8 mouse cellular contexts compared by ENCODE assay signal in the genomic region with DNA sequence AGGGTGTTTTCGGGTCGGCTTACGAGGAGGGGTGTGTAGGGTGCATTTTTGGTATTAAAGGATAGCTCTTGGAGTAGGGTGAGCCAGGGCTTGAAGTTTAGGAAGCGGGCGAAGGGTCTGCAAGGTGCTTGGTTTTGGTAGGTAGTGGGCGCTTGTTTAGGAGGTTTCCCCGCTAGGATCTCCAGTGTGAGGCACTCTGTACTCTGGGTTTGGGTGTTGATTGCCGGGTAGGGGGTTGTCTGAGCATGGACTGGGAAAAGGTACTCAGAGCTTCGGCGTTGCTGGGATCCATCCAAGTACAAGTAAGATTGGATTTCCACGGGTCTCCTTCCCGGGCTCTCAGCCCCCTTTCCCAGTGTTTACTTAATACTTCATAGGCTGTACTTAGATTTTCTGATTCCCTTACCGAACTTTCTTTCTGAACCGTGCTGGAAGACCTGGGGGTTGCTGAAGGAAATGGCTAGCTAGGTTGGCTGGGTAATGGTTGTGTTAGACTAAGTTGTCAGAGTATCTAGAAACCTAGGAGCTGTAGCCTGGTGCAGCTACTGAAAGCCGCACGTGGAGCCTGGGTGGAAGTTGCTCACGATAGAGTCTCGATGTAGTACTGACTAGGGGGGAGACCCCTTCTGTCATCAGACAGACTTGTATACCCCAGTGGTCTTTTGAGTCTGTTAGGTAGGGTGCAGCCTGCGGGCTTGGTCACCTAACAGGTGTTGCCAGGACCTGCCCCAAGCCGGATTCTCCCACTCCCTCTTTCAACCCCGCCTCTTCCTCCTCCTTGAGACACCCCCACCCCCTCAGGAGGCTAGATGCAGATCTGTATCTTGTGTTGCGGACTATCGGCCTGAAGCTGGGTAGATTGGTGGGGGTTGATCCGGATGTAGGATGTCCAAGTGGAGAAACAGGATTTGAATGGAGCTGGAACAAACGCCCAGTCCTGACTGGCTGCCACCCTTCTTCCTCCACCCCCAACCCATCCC. TPM values are rescaled to one million over a fixed set of nuclear protein-coding genes. Genes with fewer than 3 reads are reported as not detected.
DNase-seq lines count a peak whose midpoint lies in the region; ATAC-seq and TF ChIP-seq lines count a peak whose summit lies in the region.

No protein-coding gene starts in this region.

- TF ChIP-seq CTCF in olfactory bulb, adult 2 months (IDR thresholded peaks at IDR 0.05; ENCODE audit: insufficient read depth, low read depth, low read length), result no peak

- H3K4me1 ChIP-seq in embryonic facial prominence, embryonic 10.5 days, result peaks cover 47% of the 10 kb centered on the region
- H3K4me1 ChIP-seq in hindbrain, embryonic 14.5 days (replicated peaks; ENCODE audit: control insufficient read depth, insufficient read depth, low read length), result peaks cover 16% of the 10 kb centered on the region
- H3K4me1 ChIP-seq in liver, embryonic 13.5 days (replicated peaks), result peaks cover 21% of the 10 kb centered on the region
- peaks cover 69% of the 10 kb centered on the region for H3K4me1 ChIP-seq in olfactory bulb, adult 2 months (ENCODE audit: control insufficient read depth, insufficient read depth, low read length)

- peak; percentile 49 to 62 for DNase-seq in heart, adult 18-20 months
- no peak for DNase-seq in heart, postnatal 4 days
- peak; percentile 18 for DNase-seq in embryonic facial prominence, embryonic 10.5 days (ENCODE audit: low spot score)
- no peak for DNase-seq in hindbrain, embryonic 14.5 days (ENCODE audit: low spot score)
- DNase-seq in liver, embryonic 13.5 days, result no peak
- DNase-seq in layer of hippocampus, postnatal 10 days (ENCODE audit: low spot score in 2 of 2), result no peak

- no peak for TF ChIP-seq POLR2A in olfactory bulb, adult 2 months (IDR thresholded peaks at IDR 0.05; ENCODE audit: insufficient read depth, low read depth, low read length)

- H3K27me3 ChIP-seq in embryonic facial prominence, embryonic 10.5 days (replicated peaks; ENCODE audit: low read depth, poor library complexity, severe bottlenecking), result peaks cover 50% of the 10 kb centered on the region
- peaks cover 25% of the 10 kb centered on the region for H3K27me3 ChIP-seq in hindbrain, embryonic 14.5 days (ENCODE audit: control insufficient read depth, insufficient read depth, low read length)
- H3K27me3 ChIP-seq in liver, embryonic 13.5 days, result peaks cover 55% of the 10 kb centered on the region

- peak overlapping the region; percentile 65 for H3K9ac ChIP-seq in hindbrain, embryonic 14.5 days
- peak overlapping the region; percentile 39; the same call in 1 of the 2 replicates for H3K9ac ChIP-seq in liver, embryonic 13.5 days

- H3K4me3 ChIP-seq in embryonic facial prominence, embryonic 10.5 days, result peak overlapping the region; percentile 67
- peak overlapping the region; percentile 50 for H3K4me3 ChIP-seq in hindbrain, embryonic 14.5 days (replicated peaks; ENCODE audit: low read length)
- peak overlapping the region; percentile 51 for H3K4me3 ChIP-seq in liver, embryonic 13.5 days (replicated peaks)
- peak overlapping the region; percentile 53 for H3K4me3 ChIP-seq in olfactory bulb, adult 2 months (ENCODE audit: insufficient read depth, low read depth, low read length)

- H3K36me3 ChIP-seq in embryonic facial prominence, embryonic 10.5 days (replicated peaks), result peaks cover 24% of the 10 kb centered on the region
- peaks cover 7% of the 10 kb centered on the region for H3K36me3 ChIP-seq in hindbrain, embryonic 14.5 days (replicated peaks; ENCODE audit: control insufficient read depth, insufficient read depth)
- no peaks in the 10 kb centered on the region for H3K36me3 ChIP-seq in liver, embryonic 13.5 days

- H3K27ac ChIP-seq in embryonic facial prominence, embryonic 10.5 days (replicated peaks), result peak overlapping the region; percentile 81
- no peak overlapping the region for H3K27ac ChIP-seq in hindbrain, embryonic 14.5 days
- no peak overlapping the region for H3K27ac ChIP-seq in liver, embryonic 13.5 days
- H3K27ac ChIP-seq in olfactory bulb, adult 2 months (ENCODE audit: insufficient read depth, low read depth, low read length), result peak overlapping the region; percentile 73

- no peak for ATAC-seq in hindbrain, embryonic 14.5 days (ENCODE audit: low FRiP score)
- ATAC-seq in liver, embryonic 13.5 days (ENCODE audit: low read depth), result no peak
- no peak for ATAC-seq in frontal cortex, adult (ENCODE audit: low TSS enrichment)

- no peaks in the 10 kb centered on the region for H3K9me3 ChIP-seq in embryonic facial prominence, embryonic 10.5 days
- H3K9me3 ChIP-seq in hindbrain, embryonic 14.5 days (ENCODE audit: control insufficient read depth, low read length), result no peaks in the 10 kb centered on the region
- H3K9me3 ChIP-seq in liver, embryonic 13.5 days (replicated peaks), result no peaks in the 10 kb centered on the region

- peak overlapping the region; percentile 93 for H3K4me2 ChIP-seq in hindbrain, embryonic 14.5 days (replicated peaks)
- H3K4me2 ChIP-seq in liver, embryonic 13.5 days, result peak overlapping the region; percentile 69

- 5% methylated on average over 25 of the region's 25 CpGs for WGBS in embryonic facial prominence, embryonic 10.5 days
- WGBS in hindbrain, embryonic 14.5 days, result 7% methylated on average over 25 of the region's 25 CpGs
- under 1% methylated on average over 25 of the region's 25 CpGs for WGBS in liver, embryonic 13.5 days (ENCODE audit: insufficient replicate concordance)
- 4% methylated on average over 25 of the region's 25 CpGs for WGBS in olfactory bulb, adult 2 months

RNA-seq across cellular contexts. Expression of a gene that starts 13.3 kb away (rescaled TPM):
- total RNA-seq in heart, adult 18-20 months (2021), result 10 to 100 TPM in 1 of 2 experiments, 1 to 10 TPM in 1; 7.7 to 10.5 TPM
- total RNA-seq in heart, postnatal 4 days (2021), result 10 to 100 TPM; 48.1 to 49.6 TPM
- 4.7 and 5.3 TPM in 2 replicates for polyA plus RNA-seq in embryonic facial prominence, embryonic 10.5 days (2016; fragmentation: Nextera tagmentation; extraction: Ambion mirVana)
- polyA plus RNA-seq in hindbrain, embryonic 14.5 days (2014; fragmentation: Nextera tagmentation; extraction: Ambion mirVana), result 5.0 and 5.1 TPM in 2 replicates
- polyA plus RNA-seq in liver, embryonic 13.5 days (2015; fragmentation: Nextera tagmentation; extraction: Ambion mirVana), result 0.43 and 0.56 TPM in 2 replicates
- polyA plus RNA-seq in olfactory bulb, adult 2 months (2012; ENCODE audit: insufficient read depth, insufficient read length, low replicate concordance, missing spikeins), result not detected in 2 replicates
- 10 to 100 TPM; 28.4 to 33.9 TPM for total RNA-seq in layer of hippocampus, postnatal 10 days (2021)

RNA-seq across cellular contexts. Expression of a gene that starts 16.7 kb away (rescaled TPM):
- total RNA-seq in heart, adult 18-20 months (2021), result 10 to 100 TPM; 20.0 to 21.3 TPM
- 10 to 100 TPM; 21.7 to 23.3 TPM for total RNA-seq in heart, postnatal 4 days (2021)
- polyA plus RNA-seq in embryonic facial prominence, embryonic 10.5 days (2016; fragmentation: Nextera tagmentation; extraction: Ambion mirVana), result 86.5 and 91.5 TPM in 2 replicates
- polyA plus RNA-seq in hindbrain, embryonic 14.5 days (2014; fragmentation: Nextera tagmentation; extraction: Ambion mirVana), result 65.4 and 66.3 TPM in 2 replicates
- 29.6 and 31.7 TPM in 2 replicates for polyA plus RNA-seq in liver, embryonic 13.5 days (2015; fragmentation: Nextera tagmentation; extraction: Ambion mirVana)
- not detected in 2 replicates for polyA plus RNA-seq in olfactory bulb, adult 2 months (2012; ENCODE audit: insufficient read depth, insufficient read length, low replicate concordance, missing spikeins)
- 10 to 100 TPM; 41.1 to 43.3 TPM for total RNA-seq in layer of hippocampus, postnatal 10 days (2021)

RNA-seq across cellular contexts. Expression of a gene that starts 25.7 kb away (rescaled TPM):
- total RNA-seq in heart, adult 18-20 months (2021), result 1 to 10 TPM in 1 of 2 experiments, under 1 TPM in 1; 0.69 to 1.1 TPM
- total RNA-seq in heart, postnatal 4 days (2021), result 1 to 10 TPM; 4.3 to 4.6 TPM
- 0.59 and 0.71 TPM in 2 replicates for polyA plus RNA-seq in embryonic facial prominence, embryonic 10.5 days (2016; fragmentation: Nextera tagmentation; extraction: Ambion mirVana)
- 0.23 and 0.37 TPM in 2 replicates for polyA plus RNA-seq in hindbrain, embryonic 14.5 days (2014; fragmentation: Nextera tagmentation; extraction: Ambion mirVana)
- 0.13 and 0.22 TPM in 2 replicates for polyA plus RNA-seq in liver, embryonic 13.5 days (2015; fragmentation: Nextera tagmentation; extraction: Ambion mirVana)
- not detected in 2 replicates for polyA plus RNA-seq in olfactory bulb, adult 2 months (2012; ENCODE audit: insufficient read depth, insufficient read length, low replicate concordance, missing spikeins)
- not detected for total RNA-seq in layer of hippocampus, postnatal 10 days (2021)

RNA-seq across cellular contexts. Expression of a gene that starts 43.4 kb away (rescaled TPM):
- 1 to 10 TPM; 8.7 to 9.7 TPM for total RNA-seq in heart, adult 18-20 months (2021)
- 10 to 100 TPM; 13.9 to 15.1 TPM for total RNA-seq in heart, postnatal 4 days (2021)
- 5.3 and 6.7 TPM in 2 replicates for polyA plus RNA-seq in embryonic facial prominence, embryonic 10.5 days (2016; fragmentation: Nextera tagmentation; extraction: Ambion mirVana)
- 1.6 and 2.5 TPM in 2 replicates for polyA plus RNA-seq in hindbrain, embryonic 14.5 days (2014; fragmentation: Nextera tagmentation; extraction: Ambion mirVana)
- polyA plus RNA-seq in liver, embryonic 13.5 days (2015; fragmentation: Nextera tagmentation; extraction: Ambion mirVana), result 0.29 and 0.44 TPM in 2 replicates
- not detected in 2 replicates for polyA plus RNA-seq in olfactory bulb, adult 2 months (2012; ENCODE audit: insufficient read depth, insufficient read length, low replicate concordance, missing spikeins)
- total RNA-seq in layer of hippocampus, postnatal 10 days (2021), result 10 to 100 TPM; 33.3 to 35.3 TPM

Comparison
In these comparisons a context has a peak if more than half of its experiments do, and no peak if none do; other contexts are left out.
1. DNase-seq: peak in heart, adult 18-20 months (2 of 2) and embryonic facial prominence, embryonic 10.5 days (single experiment); none in heart, postnatal 4 days (single experiment), hindbrain, embryonic 14.5 days (single experiment), liver, embryonic 13.5 days (single experiment) and layer of hippocampus, postnatal 10 days (0 of 2).
2. H3K27ac ChIP-seq: peak in embryonic facial prominence, embryonic 10.5 days (single experiment) and olfactory bulb, adult 2 months (single experiment); none in hindbrain, embryonic 14.5 days (single experiment) and liver, embryonic 13.5 days (single experiment).
3. RNA of a gene that starts 16.7 kb away (polyA plus RNA-seq): 86.5 to 91.5 TPM in embryonic facial prominence, embryonic 10.5 days, 65.4 to 66.3 TPM in hindbrain, embryonic 14.5 days and 29.6 to 31.7 TPM in liver, embryonic 13.5 days; not detected in olfactory bulb, adult 2 months; every median in the first group is over 10 times any median in the second.
4. Peak in every context shown above with its lines, with median percentiles within 50 percentile points of each other: H3K4me3 ChIP-seq.